Mouse (Mus musculus): Measurements from ENCODE around the gene Atp4a. TPM values are rescaled to one million over a fixed set of nuclear protein-coding genes. Genes with fewer than 3 reads are reported as not detected.

Gene Atp4a
- polyA plus RNA-seq, 2 experiments = 0.30 to 0.89 TPM

GRCm38 (mm10) chr7:30719669-30720068, 7.7 kb downstream of the Atp4a start:
- no peak overlapping the region for H3K4me2 ChIP-seq (replicated peaks; ENCODE audit: low read depth, low read length, severe bottlenecking)
- H3K9ac ChIP-seq (ENCODE audit: low read depth, low read length, severe bottlenecking) = no peak overlapping the region
- no peak for ATAC-seq (ENCODE audit: low FRiP score, low read depth)
- H3K27me3 ChIP-seq (ENCODE audit: control insufficient read depth, insufficient read depth, low read length) = peaks cover 21% of the 10 kb centered on the region
- no peak for TF ChIP-seq POLR2A (IDR thresholded peaks at IDR 0.05; ENCODE audit: borderline replicate concordance, extremely low read depth, insufficient read depth, insufficient read length)
- WGBS = 91% methylated on average over 5 of the region's 5 CpGs
- H3K4me3 ChIP-seq (replicated peaks; ENCODE audit: low read length) = no peak overlapping the region
- H3K4me1 ChIP-seq (ENCODE audit: control insufficient read depth, insufficient read depth, low read length) = peaks cover 7% of the 10 kb centered on the region; the same call in 1 of the 2 replicates
- DNase-seq (ENCODE audit: low spot score) = no peak
- no peak overlapping the region for H3K27ac ChIP-seq (replicated peaks; ENCODE audit: low read depth, low read length)
- H3K9me3 ChIP-seq (ENCODE audit: control insufficient read depth, low read length) = no peaks in the 10 kb centered on the region
- no peaks in the 10 kb centered on the region for H3K36me3 ChIP-seq (ENCODE audit: control insufficient read depth, insufficient read depth, low read length)

GRCm38 (mm10) chr7:30721286-30721685, 9.3 kb downstream of the Atp4a start:
- H3K27me3 ChIP-seq (ENCODE audit: control insufficient read depth, insufficient read depth, low read length) = peaks cover 15% of the 10 kb centered on the region
- H3K4me2 ChIP-seq (replicated peaks; ENCODE audit: low read depth, low read length, severe bottlenecking) = no peak overlapping the region
- no peak overlapping the region for H3K4me3 ChIP-seq (replicated peaks; ENCODE audit: low read length)
- no peak for ATAC-seq (ENCODE audit: low FRiP score, low read depth)
- no peak for TF ChIP-seq POLR2A (IDR thresholded peaks at IDR 0.05; ENCODE audit: borderline replicate concordance, extremely low read depth, insufficient read depth, insufficient read length)
- no peak overlapping the region for H3K9ac ChIP-seq (ENCODE audit: low read depth, low read length, severe bottlenecking)
- no peak overlapping the region for H3K27ac ChIP-seq (replicated peaks; ENCODE audit: low read depth, low read length)
- peaks cover 7% of the 10 kb centered on the region; the same call in 1 of the 2 replicates for H3K4me1 ChIP-seq (ENCODE audit: control insufficient read depth, insufficient read depth, low read length)
- 72% methylated on average over 7 of the region's 7 CpGs for WGBS
- H3K36me3 ChIP-seq (ENCODE audit: control insufficient read depth, insufficient read depth, low read length) = 0 out of 2 replicates have a peak, but pooled peaks cover 5% of the 10 kb centered on the region
- no peaks in the 10 kb centered on the region for H3K9me3 ChIP-seq (ENCODE audit: control insufficient read depth, low read length)
- DNase-seq (ENCODE audit: low spot score) = no peak

GRCm38 (mm10) chr7:30723274-30723953, 11.4 kb downstream of the Atp4a start:
- ATAC-seq (ENCODE audit: low FRiP score, low read depth) = no peak
- Histone ChIP-seq H3K4me2 (replicated peaks; ENCODE audit: low read depth, low read length, severe bottlenecking) (no peak overlapping the region), H3K27me3 (ENCODE audit: control insufficient read depth, insufficient read depth, low read length) (no peaks in the 10 kb centered on the region), H3K9me3 (ENCODE audit: control insufficient read depth, low read length) (no peaks in the 10 kb centered on the region), H3K4me1 (ENCODE audit: control insufficient read depth, insufficient read depth, low read length) (peaks cover 6% of the 10 kb centered on the region; the same call in 1 of the 2 replicates), H3K4me3 (replicated peaks; ENCODE audit: low read length) (no peak overlapping the region), H3K9ac (ENCODE audit: low read depth, low read length, severe bottlenecking) (no peak overlapping the region), H3K36me3 (ENCODE audit: control insufficient read depth, insufficient read depth, low read length) (peaks cover 23% of the 10 kb centered on the region), H3K27ac (replicated peaks; ENCODE audit: low read depth, low read length) (no peak overlapping the region)
- DNase-seq (ENCODE audit: low spot score) = no peak
- WGBS = 48% methylated on average over 6 of the region's 6 CpGs
- no peak for TF ChIP-seq POLR2A (IDR thresholded peaks at IDR 0.05; ENCODE audit: borderline replicate concordance, extremely low read depth, insufficient read depth, insufficient read length)

- peaks cover 16% of the 10 kb centered on the region for H3K4me1 ChIP-seq (ENCODE audit: control insufficient read depth, insufficient read depth, low read length)
- TF ChIP-seq POLR2A (IDR thresholded peaks at IDR 0.05; ENCODE audit: borderline replicate concordance, extremely low read depth, insufficient read depth, insufficient read length) = no peak
- no peak overlapping the region for H3K27ac ChIP-seq (replicated peaks; ENCODE audit: low read depth, low read length)
- H3K27me3 ChIP-seq (ENCODE audit: control insufficient read depth, insufficient read depth, low read length) = no peaks in the 10 kb centered on the region
- DNase-seq (ENCODE audit: low spot score) (no peak), ATAC-seq (ENCODE audit: low FRiP score, low read depth) (no peak)
- H3K9ac ChIP-seq (ENCODE audit: low read depth, low read length, severe bottlenecking) = peak overlapping the region; percentile 63
- H3K36me3 ChIP-seq (ENCODE audit: control insufficient read depth, insufficient read depth, low read length) = peaks cover 35% of the 10 kb centered on the region
- peak overlapping the region; percentile 53 for H3K4me2 ChIP-seq (replicated peaks; ENCODE audit: low read depth, low read length, severe bottlenecking)
- peak overlapping the region; percentile 62 for H3K4me3 ChIP-seq (replicated peaks; ENCODE audit: low read length)
- H3K9me3 ChIP-seq (ENCODE audit: control insufficient read depth, low read length) = no peaks in the 10 kb centered on the region
- WGBS = 85% methylated on average over 6 of the region's 6 CpGs
Observed at GRCm38 (mm10) chr7:30728214-30728613, 16.2 kb downstream of the Atp4a start.

- Histone ChIP-seq H3K4me1 (ENCODE audit: control insufficient read depth, insufficient read depth, low read length) (peaks cover 16% of the 10 kb centered on the region), H3K9ac (ENCODE audit: low read depth, low read length, severe bottlenecking) (peak overlapping the region; percentile 63), H3K36me3 (ENCODE audit: control insufficient read depth, insufficient read depth, low read length) (peaks cover 36% of the 10 kb centered on the region), H3K27me3 (ENCODE audit: control insufficient read depth, insufficient read depth, low read length) (no peaks in the 10 kb centered on the region), H3K4me2 (replicated peaks; ENCODE audit: low read depth, low read length, severe bottlenecking) (peak overlapping the region; percentile 53), H3K4me3 (replicated peaks; ENCODE audit: low read length) (peak overlapping the region; percentile 62), H3K27ac (replicated peaks; ENCODE audit: low read depth, low read length) (peak overlapping the region; percentile 84), H3K9me3 (ENCODE audit: control insufficient read depth, low read length) (no peaks in the 10 kb centered on the region)
- no peak for TF ChIP-seq POLR2A (IDR thresholded peaks at IDR 0.05; ENCODE audit: borderline replicate concordance, extremely low read depth, insufficient read depth, insufficient read length)
- ATAC-seq (ENCODE audit: low FRiP score, low read depth) (peak; percentile 46), DNase-seq (ENCODE audit: low spot score) (no peak)
- 10% methylated on average over 20 of the region's 26 CpGs for WGBS
Observed at GRCm38 (mm10) chr7:30728739-30729395, 16.9 kb downstream of the Atp4a start.

Measured in limb, embryonic 14.5 days (tissue).